Mouse (Mus musculus): ENCODE data around the gene Trub2.

GRCm38 (mm10) chr2:29755693-29756092, 32.6 kb downstream of the Trub2 start:
- TF ChIP-seq MAFK (IDR thresholded peaks at IDR 0.05; ENCODE audit: insufficient read depth, low read depth, low read length), result no peak
- no peak for TF ChIP-seq CHD2 (IDR thresholded peaks at IDR 0.05; ENCODE audit: low read depth, low read length)
- TF ChIP-seq HCFC1 (IDR thresholded peaks at IDR 0.05; ENCODE audit: borderline replicate concordance, insufficient read depth, low read length), result no peak
- TF ChIP-seq ZC3H11A (IDR thresholded peaks at IDR 0.05; ENCODE audit: borderline replicate concordance, low read depth, low read length), result no peak
